Comparison of ENCODE assay signal across 8 mouse cellular contexts in the genomic region with DNA sequence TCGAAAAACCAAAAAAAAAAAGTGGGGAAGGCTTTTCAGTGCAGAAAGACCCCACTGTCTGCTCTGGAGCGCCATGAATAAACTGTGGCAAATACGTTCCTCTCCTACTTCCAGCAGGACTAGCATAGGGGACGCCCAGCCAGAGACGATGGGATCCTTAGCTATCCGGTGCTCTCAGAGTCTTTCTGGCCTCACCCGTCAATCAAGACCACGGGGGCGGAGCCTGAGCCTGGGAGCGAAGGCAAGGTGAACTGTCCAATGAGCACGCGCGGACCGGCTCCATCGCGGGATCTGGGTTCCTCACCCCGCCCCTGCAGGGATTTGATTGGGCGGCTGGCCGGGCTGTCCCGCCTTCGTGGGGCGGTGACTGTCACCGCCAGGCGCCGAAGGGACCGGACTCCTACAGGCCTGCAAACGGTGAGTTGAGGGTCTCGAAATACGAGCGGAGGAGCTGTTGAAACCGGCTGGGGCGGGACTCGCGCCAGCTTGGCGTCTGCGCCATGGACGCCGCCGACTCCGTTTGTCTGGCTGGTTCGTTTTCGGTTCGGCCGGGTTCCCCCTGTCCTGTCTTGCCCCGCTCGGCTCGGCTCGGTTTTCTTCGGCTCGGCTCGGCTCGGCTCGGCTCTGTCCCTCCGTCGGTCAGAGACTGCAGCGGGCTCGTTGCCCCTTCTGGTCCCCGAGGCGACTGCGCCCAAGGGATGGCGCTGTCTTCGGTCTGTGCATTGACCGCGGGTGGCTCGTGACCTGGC. TPM values are rescaled to one million over a fixed set of nuclear protein-coding genes. Genes with fewer than 3 reads are reported as not detected.
DNase-seq lines count a peak whose midpoint lies in the region; ATAC-seq and TF ChIP-seq lines count a peak whose summit lies in the region.

Gene Pigyl, plus strand, starts transcription at position 350 of the 749 bp plus-strand sequence.

- H3K9me3 ChIP-seq in ES-E14 (ENCODE audit: control insufficient read depth, insufficient read depth, low read depth, low read length), result no peaks in the 10 kb centered on the region
- no peaks in the 10 kb centered on the region for H3K9me3 ChIP-seq in forebrain, embryonic 16.5 days (ENCODE audit: control insufficient read depth, low read length)
- H3K9me3 ChIP-seq in lung, embryonic 14.5 days (ENCODE audit: low read depth, low read length), result no peaks in the 10 kb centered on the region

- TF ChIP-seq POLR2A in olfactory bulb, adult 2 months (IDR thresholded peaks at IDR 0.05; ENCODE audit: insufficient read depth, low read depth, low read length), result peak; percentile 99
- peak; percentile 89 for TF ChIP-seq POLR2A in thymus, adult 2 months (IDR thresholded peaks at IDR 0.05; ENCODE audit: control insufficient read depth, extremely low read depth, insufficient read depth, low read length, poor library complexity)

- H3K4me3 ChIP-seq in ES-E14 (ENCODE audit: insufficient read depth in 1 of 2, low read depth in 1 of 2, low read length in 2 of 2, poor library complexity in 1 of 2, severe bottlenecking in 1 of 2), result peak within 1 kb of the TSS; percentile 74 to 97
- H3K4me3 ChIP-seq in forebrain, embryonic 16.5 days (replicated peaks; ENCODE audit: low read length), result peak within 1 kb of the TSS; percentile 79
- peak within 1 kb of the TSS; percentile 75 for H3K4me3 ChIP-seq in layer of hippocampus, adult 2 months
- H3K4me3 ChIP-seq in lung, embryonic 14.5 days (ENCODE audit: low read depth, low read length), result peak within 1 kb of the TSS; percentile 67
- H3K4me3 ChIP-seq in olfactory bulb, adult 2 months (ENCODE audit: insufficient read depth, low read depth, low read length), result peak within 1 kb of the TSS; percentile 94
- peak within 1 kb of the TSS; percentile 59 for H3K4me3 ChIP-seq in thymus, adult 2 months (ENCODE audit: control insufficient read depth, insufficient read depth, low read length)

- H3K4me2 ChIP-seq in forebrain, embryonic 16.5 days (ENCODE audit: low read length), result peak within 1 kb of the TSS; percentile 56
- H3K4me2 ChIP-seq in lung, embryonic 14.5 days, result peak within 1 kb of the TSS; percentile 76

- in situ Hi-C loops in ES-E14 (cut with MboI; ENCODE audit: low sequenced_read_pairs in 2 of 2, unreplicated experiment in 2 of 2), result no loop called here

- peak within 1 kb of the TSS; percentile 80 for H3K9ac ChIP-seq in ES-E14 (ENCODE audit: insufficient read depth, low read depth, low read length, poor library complexity, severe bottlenecking)
- peak within 1 kb of the TSS; percentile 92 for H3K9ac ChIP-seq in forebrain, embryonic 16.5 days (replicated peaks; ENCODE audit: low read depth, low read length)
- H3K9ac ChIP-seq in lung, embryonic 14.5 days, result peak within 1 kb of the TSS; percentile 78

- intact Hi-C loops in heart, postnatal 36 days (cut with DNase I), result loop anchor here (2.0 to 5.0 kb wide), 3 partner anchors 68 to 252 kb away; partner anchors contain the start of gene Zfp809

- peak; percentile 43 for TF ChIP-seq CTCF in layer of hippocampus, adult 2 months (conservative IDR thresholded peaks at IDR 0.05)
- peak; percentile 48 for TF ChIP-seq CTCF in lung, embryonic 14.5 days (IDR thresholded peaks at IDR 0.05; ENCODE audit: low read depth)
- TF ChIP-seq CTCF in olfactory bulb, adult 2 months (IDR thresholded peaks at IDR 0.05; ENCODE audit: insufficient read depth, low read depth, low read length), result 0 out of 2 replicates have a peak, but pooled peaks have one; percentile 21
- TF ChIP-seq CTCF in thymus, adult 2 months (IDR thresholded peaks at IDR 0.05; ENCODE audit: borderline replicate concordance, control insufficient read depth, extremely low read depth, insufficient read depth, low read length, poor library complexity), result peak; percentile 62; the same call in 1 of the 2 replicates

- H3K27ac ChIP-seq in ES-E14 (ENCODE audit: insufficient read depth, low read depth, low read length, poor library complexity, severe bottlenecking), result peak within 1 kb of the TSS; percentile 9; the same call in 1 of the 2 replicates
- H3K27ac ChIP-seq in forebrain, embryonic 16.5 days (ENCODE audit: low read length), result peak within 1 kb of the TSS; percentile 90
- peak within 1 kb of the TSS; percentile 98 for H3K27ac ChIP-seq in layer of hippocampus, adult 2 months
- H3K27ac ChIP-seq in lung, embryonic 14.5 days (ENCODE audit: low read depth), result peak within 1 kb of the TSS; percentile 83
- peak within 1 kb of the TSS; percentile 89 for H3K27ac ChIP-seq in olfactory bulb, adult 2 months (ENCODE audit: insufficient read depth, low read depth, low read length)
- no peak within 1 kb of the TSS for H3K27ac ChIP-seq in thymus, adult 2 months (ENCODE audit: control insufficient read depth, insufficient read depth, low read length)

- H3K4me1 ChIP-seq in ES-E14 (ENCODE audit: control insufficient read depth in 2 of 2, insufficient read depth in 2 of 2, low read length in 2 of 2, poor library complexity in 1 of 2), result peaks cover 0 to 7% of the 10 kb centered on the region in 2 experiments; a peak in 1 of 4 replicates
- peaks cover 19% of the 10 kb centered on the region for H3K4me1 ChIP-seq in forebrain, embryonic 16.5 days (replicated peaks; ENCODE audit: control insufficient read depth, insufficient read depth, low read length)
- peaks cover 5% of the 10 kb centered on the region; the same call in 1 of the 2 replicates for H3K4me1 ChIP-seq in lung, embryonic 14.5 days (ENCODE audit: insufficient read depth)
- H3K4me1 ChIP-seq in olfactory bulb, adult 2 months (ENCODE audit: control insufficient read depth, insufficient read depth, low read length), result peaks cover 11% of the 10 kb centered on the region
- peaks cover 13% of the 10 kb centered on the region for H3K4me1 ChIP-seq in thymus, adult 2 months (replicated peaks; ENCODE audit: control insufficient read depth, insufficient read depth, low read length)

- H3K36me3 ChIP-seq in ES-E14 (ENCODE audit: control insufficient read depth, insufficient read depth, low read length, poor library complexity, severe bottlenecking), result peaks cover 6% of the 10 kb centered on the region; the same call in 1 of the 2 replicates
- no peaks in the 10 kb centered on the region for H3K36me3 ChIP-seq in forebrain, embryonic 16.5 days (ENCODE audit: control insufficient read depth, insufficient read depth)
- peaks cover 12% of the 10 kb centered on the region; the same call in 1 of the 2 replicates for H3K36me3 ChIP-seq in lung, embryonic 14.5 days (ENCODE audit: insufficient read depth)
- no peaks in the 10 kb centered on the region for H3K36me3 ChIP-seq in thymus, adult 2 months (ENCODE audit: control insufficient read depth, insufficient read depth, low read length)

- ATAC-seq in forebrain, embryonic 16.5 days, result peak; percentile 98
- peak; percentile 98 for ATAC-seq in lung, embryonic 14.5 days (ENCODE audit: insufficient read depth)

- no peaks in the 10 kb centered on the region for H3K27me3 ChIP-seq in forebrain, embryonic 16.5 days (replicated peaks; ENCODE audit: control insufficient read depth, insufficient read depth, low read length)
- no peaks in the 10 kb centered on the region for H3K27me3 ChIP-seq in lung, embryonic 14.5 days (ENCODE audit: insufficient read depth, low read length)
- no peaks in the 10 kb centered on the region for H3K27me3 ChIP-seq in thymus, adult 2 months (ENCODE audit: control insufficient read depth, insufficient read depth, low read length)

- DNase-seq in ES-E14 (ENCODE audit: low read depth, low spot score), result peak; percentile 99
- peak; percentile 98 for DNase-seq in cerebellum, adult 11-12 months
- DNase-seq in heart, postnatal 36 days, result peak; percentile 99
- peak; percentile 98 to 99 for DNase-seq in layer of hippocampus, adult 2 months (ENCODE audit: low spot score in 2 of 2)
- DNase-seq in lung, embryonic 14.5 days, result peak; percentile 100
- DNase-seq in thymus, adult 2 months, result peak; percentile 100

- WGBS in forebrain, embryonic 16.5 days, result under 1% methylated on average over 65 of the region's 65 CpGs
- WGBS in lung, embryonic 14.5 days, result under 1% methylated on average over 65 of the region's 65 CpGs
- WGBS in olfactory bulb, adult 2 months, result under 1% methylated on average over 65 of the region's 65 CpGs
- under 1% methylated on average over 65 of the region's 65 CpGs for WGBS in thymus, adult 2 months

TF ChIP-seq in ES-E14, 5 proteins besides CTCF, POLR2A, EP300 and RAD21:
- TF ChIP-seq CHD2 (IDR thresholded peaks at IDR 0.05; ENCODE audit: low read depth, low read length), result peak; percentile 86
- peak; percentile 41; the same call in 1 of the 2 replicates for TF ChIP-seq HCFC1 (IDR thresholded peaks at IDR 0.05; ENCODE audit: borderline replicate concordance, insufficient read depth, low read length)
- no peak for TF ChIP-seq ZC3H11A (IDR thresholded peaks at IDR 0.05; ENCODE audit: borderline replicate concordance, low read depth, low read length)

RNA-seq across cellular contexts. Expression of gene Pigyl, which starts in this region (rescaled TPM):
- total RNA-seq in ES-E14 (2012; rRNA removed), result 27.3 and 34.7 TPM in 2 replicates
- polyA plus RNA-seq in forebrain, embryonic 16.5 days (2015; fragmentation: Nextera tagmentation; extraction: Ambion mirVana), result 72.5 and 78.8 TPM in 2 replicates
- total RNA-seq in heart, postnatal 36 days (2021), result 10 to 100 TPM; 48.3 to 52.6 TPM
- 10 to 100 TPM; 49.0 to 50.5 TPM for total RNA-seq in layer of hippocampus, adult 2 months (2021)
- 70.8 and 73.8 TPM in 2 replicates for polyA plus RNA-seq in lung, embryonic 14.5 days (2014; fragmentation: Nextera tagmentation; extraction: Ambion mirVana)
- not detected in 2 replicates for polyA plus RNA-seq in olfactory bulb, adult 2 months (2012; ENCODE audit: insufficient read depth, insufficient read length, low replicate concordance, missing spikeins)
- 64.7 and 83.0 TPM in 2 replicates for polyA plus RNA-seq in thymus, adult 2 months (2012; rRNA removed)

Comparison
In these comparisons a context has a peak if more than half of its experiments do, and no peak if none do; other contexts are left out.
1. RNA of gene Pigyl (polyA plus RNA-seq): 64.7 to 83.0 TPM in thymus, adult 2 months, 72.5 to 78.8 TPM in forebrain, embryonic 16.5 days and 70.8 to 73.8 TPM in lung, embryonic 14.5 days; not detected in olfactory bulb, adult 2 months; every median in the first group is over 10 times any median in the second.
2. Peak in every context shown above with its lines, with median percentiles within 50 percentile points of each other: DNase-seq, H3K4me3 ChIP-seq, H3K9ac ChIP-seq and CTCF ChIP-seq.